In the genomic region with DNA sequence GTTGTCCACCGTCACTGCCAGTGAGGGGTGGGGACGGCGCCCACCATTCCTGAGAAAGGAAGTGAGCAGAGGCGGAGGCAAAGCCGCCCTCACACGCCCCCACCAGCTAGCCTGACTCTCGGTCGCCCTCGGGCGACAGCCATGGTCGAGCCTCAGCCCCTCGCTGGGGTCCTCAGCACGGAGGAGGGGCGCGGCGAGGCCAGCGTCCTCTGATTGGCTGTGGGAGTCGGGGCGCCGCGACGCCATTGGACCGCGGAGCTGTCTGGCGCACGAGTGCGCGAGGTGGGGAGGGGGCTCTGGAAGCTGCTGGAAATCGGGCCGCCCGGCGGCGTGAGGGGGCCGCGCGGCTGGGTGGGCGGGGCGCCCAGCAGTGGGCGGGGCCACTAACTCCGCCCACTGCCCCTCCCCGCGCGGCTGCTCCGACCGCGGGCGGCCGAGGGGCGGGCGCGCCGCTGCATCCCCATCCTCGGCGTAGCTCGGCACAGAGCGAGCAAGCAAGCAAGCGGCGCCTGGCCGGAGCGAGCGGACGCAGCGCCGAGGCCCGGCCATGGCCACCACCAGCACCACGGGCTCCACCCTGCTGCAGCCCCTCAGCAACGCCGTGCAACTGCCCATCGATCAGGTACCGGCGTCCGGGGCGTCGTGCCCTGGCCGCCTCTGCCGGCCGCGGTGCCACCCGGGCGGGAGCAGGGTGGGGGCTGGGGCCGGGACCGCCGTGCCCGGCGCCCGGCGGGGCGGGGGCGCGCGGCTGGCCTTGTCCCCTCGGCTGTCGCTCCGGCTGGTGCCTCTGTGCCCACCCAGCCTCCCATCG, we compare ENCODE assay signal across 7 mouse cellular contexts. TPM values are rescaled to one million over a fixed set of nuclear protein-coding genes. Genes with fewer than 3 reads are reported as not detected.
A peak's percentile ranks its signal among the peaks of the same experiment; 100 is the strongest.
DNase-seq lines count a peak whose midpoint lies in the region; ATAC-seq and TF ChIP-seq lines count a peak whose summit lies in the region.

No protein-coding gene starts in this region.

- peak overlapping the region; percentile 99 for H3K27ac ChIP-seq in embryonic facial prominence, embryonic 10.5 days (replicated peaks)
- peak overlapping the region; percentile 68 for H3K27ac ChIP-seq in intestine, postnatal 0 days (ENCODE audit: low read depth, low read length)
- peak overlapping the region; percentile 98 for H3K27ac ChIP-seq in limb, embryonic 11.5 days (replicated peaks; ENCODE audit: low read depth, low read length)
- peak overlapping the region; percentile 100 for H3K27ac ChIP-seq in midbrain, embryonic 13.5 days

- H3K9me3 ChIP-seq in embryonic facial prominence, embryonic 10.5 days: no peaks in the 10 kb centered on the region
- no peaks in the 10 kb centered on the region for H3K9me3 ChIP-seq in intestine, postnatal 0 days (ENCODE audit: control insufficient read depth)
- no peaks in the 10 kb centered on the region for H3K9me3 ChIP-seq in limb, embryonic 11.5 days (ENCODE audit: control insufficient read depth, low read length)
- H3K9me3 ChIP-seq in midbrain, embryonic 13.5 days: no peaks in the 10 kb centered on the region

- peak; percentile 83 for ATAC-seq in granulocyte monocyte progenitor cell, adult 5-6 weeks (replicated peaks; ENCODE audit: poor library complexity, severe bottlenecking)
- peak; percentile 90 for ATAC-seq in intestine, postnatal 0 days
- peak; percentile 100 for ATAC-seq in limb, embryonic 11.5 days (ENCODE audit: insufficient number of reproducible peaks, low FRiP score, low TSS enrichment, low read depth)
- ATAC-seq in midbrain, embryonic 13.5 days: peak; percentile 99

- peaks cover 36% of the 10 kb centered on the region for H3K4me1 ChIP-seq in embryonic facial prominence, embryonic 10.5 days
- H3K4me1 ChIP-seq in intestine, postnatal 0 days (replicated peaks; ENCODE audit: control insufficient read depth, insufficient read depth, low read length): no peaks in the 10 kb centered on the region
- peaks cover 15% of the 10 kb centered on the region for H3K4me1 ChIP-seq in limb, embryonic 11.5 days (ENCODE audit: control insufficient read depth, insufficient read depth, low read length)
- H3K4me1 ChIP-seq in midbrain, embryonic 13.5 days (replicated peaks): peaks cover 55% of the 10 kb centered on the region

- DNase-seq in adrenal gland, postnatal 36 days: peak; percentile 84 to 89
- peak; percentile 99 for DNase-seq in embryonic facial prominence, embryonic 10.5 days (ENCODE audit: low spot score)
- peak; percentile 98 for DNase-seq in limb, embryonic 11.5 days (ENCODE audit: low spot score)
- DNase-seq in spleen, postnatal 10 days (ENCODE audit: low spot score in 2 of 2): peak; percentile 66 to 68

- H3K36me3 ChIP-seq in embryonic facial prominence, embryonic 10.5 days (replicated peaks): no peaks in the 10 kb centered on the region; the same call in 1 of the 2 replicates
- H3K36me3 ChIP-seq in intestine, postnatal 0 days (ENCODE audit: control insufficient read depth, insufficient read depth): no peaks in the 10 kb centered on the region
- H3K36me3 ChIP-seq in limb, embryonic 11.5 days (ENCODE audit: control insufficient read depth, insufficient read depth, low read length): no peaks in the 10 kb centered on the region
- no peaks in the 10 kb centered on the region for H3K36me3 ChIP-seq in midbrain, embryonic 13.5 days

- peak overlapping the region; percentile 67 for H3K9ac ChIP-seq in intestine, postnatal 0 days (ENCODE audit: low read depth, low read length)
- H3K9ac ChIP-seq in limb, embryonic 11.5 days (ENCODE audit: low read length): peak overlapping the region; percentile 95
- peak overlapping the region; percentile 97 for H3K9ac ChIP-seq in midbrain, embryonic 13.5 days (replicated peaks)

- H3K4me3 ChIP-seq in embryonic facial prominence, embryonic 10.5 days: peak overlapping the region; percentile 95
- H3K4me3 ChIP-seq in intestine, postnatal 0 days (ENCODE audit: low read depth, low read length): peak overlapping the region; percentile 74
- peak overlapping the region; percentile 74 for H3K4me3 ChIP-seq in limb, embryonic 11.5 days (ENCODE audit: low read depth, low read length)
- peak overlapping the region; percentile 90 for H3K4me3 ChIP-seq in midbrain, embryonic 13.5 days (replicated peaks)

- peak overlapping the region; percentile 99 for H3K4me2 ChIP-seq in intestine, postnatal 0 days (replicated peaks; ENCODE audit: low read depth)
- peak overlapping the region; percentile 72 for H3K4me2 ChIP-seq in limb, embryonic 11.5 days (ENCODE audit: low read depth, severe bottlenecking)
- H3K4me2 ChIP-seq in midbrain, embryonic 13.5 days (replicated peaks): peak overlapping the region; percentile 80

- under 1% methylated on average over 92 of the region's 95 CpGs for WGBS in embryonic facial prominence, embryonic 10.5 days
- under 1% methylated on average over 93 of the region's 95 CpGs for WGBS in intestine, postnatal 0 days
- WGBS in limb, embryonic 11.5 days: under 1% methylated on average over 58 of the region's 95 CpGs
- under 1% methylated on average over 85 of the region's 95 CpGs for WGBS in midbrain, embryonic 13.5 days

- no peaks in the 10 kb centered on the region for H3K27me3 ChIP-seq in embryonic facial prominence, embryonic 10.5 days (replicated peaks; ENCODE audit: low read depth, poor library complexity, severe bottlenecking)
- no peaks in the 10 kb centered on the region for H3K27me3 ChIP-seq in intestine, postnatal 0 days (replicated peaks; ENCODE audit: control insufficient read depth, insufficient read depth, low read length)
- no peaks in the 10 kb centered on the region for H3K27me3 ChIP-seq in limb, embryonic 11.5 days (ENCODE audit: control insufficient read depth, insufficient read depth, low read length)
- H3K27me3 ChIP-seq in midbrain, embryonic 13.5 days: no peaks in the 10 kb centered on the region

- peak; percentile 60 for TF ChIP-seq CTCF in intestine, postnatal 0 days (IDR thresholded peaks at IDR 0.05; ENCODE audit: low read depth)

RNA-seq across cellular contexts. Expression of a gene that starts 0.7 kb away (rescaled TPM):
- 10 to 100 TPM; 21.5 to 32.8 TPM for total RNA-seq in adrenal gland, postnatal 36 days (2021)
- polyA plus RNA-seq in embryonic facial prominence, embryonic 10.5 days (2016; fragmentation: Nextera tagmentation; extraction: Ambion mirVana): 45.0 and 45.7 TPM in 2 replicates
- 0.39 and 0.70 TPM in 2 replicates for total RNA-seq in granulocyte monocyte progenitor cell, adult 5-6 weeks (2014; fragmentation: Nextera tagmentation)
- 0.47 and 0.98 TPM in 2 replicates for total RNA-seq in granulocyte monocyte progenitor cell, adult 5-6 weeks (2017)
- 8.1 and 8.2 TPM in 2 replicates for polyA plus RNA-seq in intestine, postnatal 0 days (2015; fragmentation: Nextera tagmentation; extraction: Ambion mirVana)
- polyA plus RNA-seq in limb, embryonic 11.5 days (2014; fragmentation: Nextera tagmentation; extraction: Ambion mirVana): 51.7 and 56.1 TPM in 2 replicates
- polyA plus RNA-seq in midbrain, embryonic 13.5 days (2015; fragmentation: Nextera tagmentation; extraction: Ambion mirVana): 75.6 and 81.0 TPM in 2 replicates

Comparison
In these comparisons a context has a peak if more than half of its experiments do, and no peak if none do; other contexts are left out.
1. Peak in every context shown above with its lines: DNase-seq, ATAC-seq, H3K4me3 ChIP-seq and H3K27ac ChIP-seq.